Mouse (Mus musculus) liver, embryonic 13.5 days (tissue): ENCODE data around the gene Dohh. TPM values are rescaled to one million over a fixed set of nuclear protein-coding genes. Genes with fewer than 3 reads are reported as not detected.

ENCODE experiments used
- ATAC-seq: fragments of 200-750 bp; cut with Nextera tagmentation; 2 replicates; pipeline ENCODE4 v1.8.0; 2017; ENCODE audit warnings: low read depth, mild to moderate bottlenecking, moderate number of reproducible peaks, moderate library complexity
- DNase-seq: peaks from one replicate; pipeline ENCODE4 v3.0.0; 2022
- H3K27ac ChIP-seq: fragments of 300-500 bp; sonication (generic); 2 replicates; pipeline ENCODE4 v1.5.1; 2015; ENCODE audit warnings: moderate library complexity, mild to moderate bottlenecking, inconsistent platforms
- H3K27me3 ChIP-seq: fragments of 300-500 bp; sonication (generic); 2 replicates; pipeline ENCODE4 v1.6.1; 2015; ENCODE audit warnings: mild to moderate bottlenecking, inconsistent platforms
- H3K36me3 ChIP-seq: fragments of 300-500 bp; sonication (generic); 2 replicates; pipeline ENCODE4 v1.6.1; 2015; ENCODE audit warnings: mild to moderate bottlenecking, inconsistent platforms
- H3K4me1 ChIP-seq: fragments of 300-500 bp; sonication (generic); replicated peaks from 2 replicates; pipeline ENCODE4 v1.6.1; 2015; ENCODE audit warnings: inconsistent platforms
- H3K4me2 ChIP-seq: fragments of 300-500 bp; sonication (generic); 2 replicates; pipeline ENCODE4 v1.6.1; 2015; ENCODE audit warnings: inconsistent platforms, mild to moderate bottlenecking, moderate library complexity
- H3K4me3 ChIP-seq: fragments of 300-500 bp; sonication (generic); replicated peaks from 2 replicates; pipeline ENCODE4 v1.5.1; 2015; ENCODE audit warnings: mild to moderate bottlenecking, inconsistent platforms
- H3K9ac ChIP-seq: fragments of 300-500 bp; sonication (generic); 2 replicates; pipeline ENCODE4 v1.6.1; 2015; ENCODE audit warnings: mild to moderate bottlenecking, inconsistent platforms
- H3K9me3 ChIP-seq: fragments of 300-500 bp; sonication (generic); replicated peaks from 2 replicates; pipeline ENCODE4 v1.6.1; 2016; ENCODE audit warnings: inconsistent platforms
- WGBS: fragments of 180-500 bp; shearing (Covaris S2); methylation state at CpG from one replicate; pipeline ENCODE4 v1.1.7; 2015; ENCODE audit not compliant: insufficient replicate concordance; 5-methylcytosine and 5-hydroxymethylcytosine counted together
- polyA plus RNA-seq: library from polyadenylated mRNA; unstranded; fragments of >200 nt; fragmentation: Nextera tagmentation; extraction: Ambion mirVana; gene quantifications from 2 replicates; pipeline ENCODE4 v1.2.1, GENCODE M21; 2015

The Dohh gene
- polyA plus RNA-seq, 1 experiment from 2014 or later: 68.7 TPM

GRCm38 (mm10) chr10:81430141-81430830 lies 46.1 kb downstream of the Dohh start:
- no peaks in the 10 kb centered on the region for H3K9me3 ChIP-seq
- H3K36me3 ChIP-seq: no peaks in the 10 kb centered on the region
- peak overlapping the region; percentile 76 for H3K4me3 ChIP-seq
- H3K4me2 ChIP-seq: peak overlapping the region; percentile 97
- under 1% methylated on average over 64 of the region's 89 CpGs for WGBS
- H3K27ac ChIP-seq: peak overlapping the region; percentile 82
- DNase-seq (no peak), ATAC-seq (peak; percentile 3; the same call in 1 of the 2 replicates)
- H3K27me3 ChIP-seq: peaks cover 76% of the 10 kb centered on the region
- H3K9ac ChIP-seq: peak overlapping the region; percentile 76
- H3K4me1 ChIP-seq: peaks cover 73% of the 10 kb centered on the region

GRCm38 (mm10) chr10:81430831-81431525 lies 46.8 kb downstream of the Dohh start:
- no peaks in the 10 kb centered on the region for H3K9me3 ChIP-seq
- WGBS: 2% methylated on average over 59 of the region's 70 CpGs
- peak overlapping the region; percentile 76 for H3K4me3 ChIP-seq
- ATAC-seq: no peak
- peaks cover 70% of the 10 kb centered on the region for H3K27me3 ChIP-seq
- peak overlapping the region; percentile 76 for H3K9ac ChIP-seq
- peak overlapping the region; percentile 97 for H3K4me2 ChIP-seq
- peaks cover 66% of the 10 kb centered on the region for H3K4me1 ChIP-seq
- no peaks in the 10 kb centered on the region for H3K36me3 ChIP-seq
- no peak for DNase-seq
- H3K27ac ChIP-seq: peak overlapping the region; percentile 82; the same call in 1 of the 2 replicates

DNA sequence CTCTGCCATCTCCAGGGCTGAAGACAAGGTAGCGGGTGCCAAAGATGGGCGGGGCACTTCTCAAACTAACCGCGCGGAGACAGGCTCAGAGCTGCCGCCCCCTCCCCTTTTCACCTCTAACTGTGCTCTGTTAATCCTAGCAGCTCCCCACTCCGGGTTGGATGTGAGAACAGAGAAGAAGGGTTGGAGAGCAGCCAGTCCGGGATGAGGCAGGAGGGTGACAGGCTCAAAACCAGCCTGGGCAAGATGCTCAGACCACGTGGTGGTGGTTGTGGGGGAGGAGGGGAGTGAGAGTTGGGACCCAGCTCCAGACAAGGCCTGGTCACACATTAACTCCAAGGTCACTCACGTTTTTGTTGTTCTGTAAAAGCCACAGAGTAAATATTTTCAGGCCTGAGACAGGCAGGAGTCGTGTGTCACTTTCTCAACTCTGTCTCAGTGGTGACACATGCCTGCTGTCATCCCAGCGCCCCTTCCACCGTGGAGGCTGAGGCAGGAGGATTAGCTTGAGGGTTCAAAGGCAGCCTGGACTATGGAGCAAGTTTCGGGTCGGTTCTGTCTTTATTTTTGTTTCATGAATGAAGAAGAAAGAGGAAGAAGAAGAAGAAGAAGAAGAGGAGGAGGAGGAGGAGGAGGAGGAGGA lies 47.4 kb downstream of the Dohh start:
- no peak for ATAC-seq
- peak overlapping the region; percentile 76 for H3K4me3 ChIP-seq

GRCm38 (mm10) chr10:81432169-81432867 lies 48.1 kb downstream of the Dohh start:
- WGBS: 58% methylated on average over 21 of the region's 21 CpGs
- ATAC-seq (no peak), DNase-seq (no peak)
- Histone ChIP-seq H3K9ac (no peak overlapping the region), H3K27me3 (peaks cover 56% of the 10 kb centered on the region), H3K9me3 (no peaks in the 10 kb centered on the region), H3K36me3 (no peaks in the 10 kb centered on the region), H3K4me2 (peak overlapping the region; percentile 44), H3K27ac (no peak overlapping the region), H3K4me1 (peaks cover 55% of the 10 kb centered on the region), H3K4me3 (no peak overlapping the region)

More for the DNA sequence above, 47.4 kb downstream of the Dohh start:
- Histone ChIP-seq H3K27me3 (peaks cover 63% of the 10 kb centered on the region), H3K4me2 (peak overlapping the region; percentile 97), H3K9ac (no peak overlapping the region), H3K4me1 (peaks cover 61% of the 10 kb centered on the region), H3K9me3 (no peaks in the 10 kb centered on the region), H3K27ac (no peak overlapping the region), H3K36me3 (no peaks in the 10 kb centered on the region)
- DNase-seq: no peak
- WGBS: 14% methylated on average over 15 of the region's 15 CpGs

DNA sequence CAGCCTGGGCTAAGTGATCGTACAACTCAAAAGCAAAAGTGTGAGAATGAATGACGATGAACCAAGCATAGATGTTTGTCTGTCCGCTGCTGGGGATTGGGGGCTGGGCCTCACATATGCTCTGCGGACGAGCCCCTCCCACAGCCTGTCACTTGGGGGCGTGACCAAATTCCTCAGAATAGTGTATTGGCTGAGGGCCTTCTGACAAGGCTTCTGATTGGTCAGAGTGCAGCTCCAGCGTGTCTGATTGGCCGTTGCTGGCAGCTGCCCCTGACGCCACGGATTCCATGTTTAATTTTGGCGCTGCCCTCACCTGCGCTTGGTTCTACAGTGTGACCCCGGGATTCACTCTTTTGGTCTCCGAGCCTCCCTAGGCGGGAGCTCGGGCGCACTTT lies 48.6 kb downstream of the Dohh start:
- no peaks in the 10 kb centered on the region for H3K9me3 ChIP-seq
- H3K27me3 ChIP-seq: peaks cover 51% of the 10 kb centered on the region
- no peak overlapping the region for H3K9ac ChIP-seq
- DNase-seq: peak; percentile 76
- ATAC-seq: peak; percentile 70
- WGBS: 3% methylated on average over 17 of the region's 17 CpGs
- no peak overlapping the region for H3K27ac ChIP-seq
- H3K4me1 ChIP-seq: peaks cover 53% of the 10 kb centered on the region
- H3K36me3 ChIP-seq: no peaks in the 10 kb centered on the region
- H3K4me3 ChIP-seq: 0 out of 2 replicates have a peak overlapping the region, but pooled peaks have one; percentile 17
- peak overlapping the region; percentile 50 for H3K4me2 ChIP-seq

DNA sequence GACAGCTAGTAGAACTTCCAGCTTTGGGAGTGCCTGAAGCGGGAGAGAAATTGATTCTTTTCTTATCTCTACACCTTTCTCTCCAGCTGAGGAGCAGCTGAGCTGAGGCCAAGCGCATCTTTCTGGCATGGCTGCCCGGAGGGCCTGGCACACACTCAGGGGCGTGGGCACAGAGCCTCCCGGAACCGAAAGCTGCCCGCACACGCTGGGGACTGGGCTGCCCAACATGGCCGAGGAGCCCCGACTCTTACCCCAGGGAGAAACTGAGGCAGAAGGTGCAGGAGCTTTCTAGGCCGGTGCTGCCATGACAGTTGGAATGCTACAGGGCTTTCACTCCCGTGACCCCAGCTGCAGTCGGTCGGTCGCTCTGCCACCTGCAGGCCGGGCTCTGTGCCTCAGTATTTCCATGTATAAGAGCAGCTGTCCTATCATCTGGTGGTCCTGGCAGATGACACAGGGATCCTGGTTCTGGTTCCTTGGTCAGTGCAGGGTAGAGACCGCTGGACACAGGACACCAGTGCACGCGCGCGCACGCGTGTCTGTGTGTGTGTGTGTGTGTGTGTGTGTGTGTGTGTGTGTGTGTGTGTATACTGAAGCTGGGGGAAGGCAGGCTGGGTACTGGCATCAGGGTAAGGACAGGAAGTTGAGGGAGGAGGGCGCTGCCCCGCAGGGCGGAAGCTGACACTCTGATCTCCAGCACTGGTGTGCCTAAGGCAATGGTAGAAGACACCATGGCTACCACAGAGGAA lies 49.5 kb downstream of the Dohh start:
- Histone ChIP-seq H3K27ac (no peak overlapping the region; the same call in 1 of the 2 replicates), H3K9ac (no peak overlapping the region), H3K4me2 (peak overlapping the region; percentile 50), H3K4me3 (no peak overlapping the region), H3K27me3 (peaks cover 42% of the 10 kb centered on the region), H3K4me1 (peaks cover 53% of the 10 kb centered on the region), H3K9me3 (no peaks in the 10 kb centered on the region), H3K36me3 (no peaks in the 10 kb centered on the region)
- ATAC-seq (no peak), DNase-seq (no peak)
- WGBS: 73% methylated on average over 26 of the region's 26 CpGs

DNA sequence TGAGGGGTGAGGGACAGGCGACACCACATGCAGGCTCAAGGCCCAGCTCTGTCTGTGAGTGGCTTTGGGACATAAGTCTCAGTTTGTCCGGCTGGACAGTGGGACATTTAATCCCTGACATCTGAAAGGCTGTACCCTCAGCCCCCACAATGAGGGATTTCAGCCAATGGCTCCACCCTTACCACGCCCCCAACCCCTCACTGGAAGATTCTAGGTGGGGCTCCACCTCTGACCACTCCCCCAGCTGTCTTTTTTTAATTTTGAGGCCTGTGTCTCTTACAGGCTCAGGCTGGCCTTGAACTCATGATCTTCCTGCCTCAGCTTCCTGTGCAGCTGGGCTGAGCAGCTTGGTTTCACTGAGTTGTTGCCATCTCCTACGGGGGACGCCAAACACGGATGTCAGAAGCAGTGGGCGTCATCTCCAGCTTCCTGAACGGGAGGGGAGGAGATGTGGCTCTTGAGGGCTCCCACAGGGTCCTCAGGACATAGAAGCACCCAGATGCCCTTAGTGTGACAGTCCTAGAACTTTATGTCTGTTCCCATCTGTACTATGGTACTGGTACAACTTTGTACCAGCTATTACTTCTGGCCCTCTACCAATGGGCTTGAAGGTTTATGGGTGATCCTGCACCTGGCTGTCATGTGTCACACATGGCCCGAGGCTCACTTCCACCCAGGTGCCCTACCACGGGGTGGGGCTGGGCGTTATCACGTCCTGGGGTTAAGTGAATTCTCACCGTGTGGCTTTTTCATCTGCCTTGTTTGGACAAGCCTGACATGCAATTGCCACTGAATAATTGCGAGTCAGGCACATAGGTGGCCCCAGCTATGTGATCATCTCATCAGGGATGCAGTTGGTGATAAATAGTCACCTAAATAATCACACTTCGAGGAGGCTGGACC lies 50.4 kb downstream of the Dohh start:
- ATAC-seq: no peak
- H3K36me3 ChIP-seq: no peaks in the 10 kb centered on the region
- H3K9ac ChIP-seq: no peak overlapping the region
- no peak overlapping the region for H3K4me3 ChIP-seq
- WGBS: 38% methylated on average over 15 of the region's 15 CpGs
- DNase-seq: no peak
- H3K27ac ChIP-seq: no peak overlapping the region
- H3K4me2 ChIP-seq: no peak overlapping the region
- peaks cover 46% of the 10 kb centered on the region for H3K4me1 ChIP-seq
- H3K27me3 ChIP-seq: peaks cover 33% of the 10 kb centered on the region
- no peaks in the 10 kb centered on the region for H3K9me3 ChIP-seq

DNA sequence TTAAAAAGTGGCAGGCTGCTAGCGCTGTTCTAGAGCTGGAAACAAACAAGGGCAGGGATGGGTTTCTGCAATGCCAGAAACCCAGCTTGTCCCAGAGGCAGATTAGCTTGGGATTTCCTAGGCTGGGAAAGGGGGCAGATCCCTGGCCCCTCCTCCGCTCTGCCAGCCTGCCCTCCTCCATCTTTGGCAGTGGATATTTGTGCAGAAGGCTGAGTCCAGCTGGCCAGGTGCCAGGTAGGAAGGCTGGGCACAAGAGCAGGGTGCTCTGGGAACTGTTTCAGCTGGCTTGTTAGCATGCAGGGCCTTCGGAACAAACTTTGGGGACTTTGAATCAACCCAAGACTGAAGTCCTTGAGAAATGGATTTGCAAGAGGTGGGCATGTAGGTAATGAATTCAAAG lies 51.2 kb downstream of the Dohh start:
- Histone ChIP-seq H3K27ac (no peak overlapping the region), H3K9ac (no peak overlapping the region), H3K36me3 (no peaks in the 10 kb centered on the region), H3K9me3 (no peaks in the 10 kb centered on the region), H3K4me2 (no peak overlapping the region), H3K4me1 (peaks cover 41% of the 10 kb centered on the region), H3K27me3 (peaks cover 29% of the 10 kb centered on the region), H3K4me3 (no peak overlapping the region)
- 64% methylated on average over 3 of the region's 3 CpGs for WGBS
- ATAC-seq (no peak), DNase-seq (no peak)
